Mouse (Mus musculus): ENCODE results near the gene Hoxa4. TPM values are rescaled to one million over a fixed set of nuclear protein-coding genes. Genes with fewer than 3 reads are reported as not detected.

The Hoxa4 gene
- total and polyA plus RNA-seq, 3 experiments, result 0.19 TPM; not detected in 2

DNA sequence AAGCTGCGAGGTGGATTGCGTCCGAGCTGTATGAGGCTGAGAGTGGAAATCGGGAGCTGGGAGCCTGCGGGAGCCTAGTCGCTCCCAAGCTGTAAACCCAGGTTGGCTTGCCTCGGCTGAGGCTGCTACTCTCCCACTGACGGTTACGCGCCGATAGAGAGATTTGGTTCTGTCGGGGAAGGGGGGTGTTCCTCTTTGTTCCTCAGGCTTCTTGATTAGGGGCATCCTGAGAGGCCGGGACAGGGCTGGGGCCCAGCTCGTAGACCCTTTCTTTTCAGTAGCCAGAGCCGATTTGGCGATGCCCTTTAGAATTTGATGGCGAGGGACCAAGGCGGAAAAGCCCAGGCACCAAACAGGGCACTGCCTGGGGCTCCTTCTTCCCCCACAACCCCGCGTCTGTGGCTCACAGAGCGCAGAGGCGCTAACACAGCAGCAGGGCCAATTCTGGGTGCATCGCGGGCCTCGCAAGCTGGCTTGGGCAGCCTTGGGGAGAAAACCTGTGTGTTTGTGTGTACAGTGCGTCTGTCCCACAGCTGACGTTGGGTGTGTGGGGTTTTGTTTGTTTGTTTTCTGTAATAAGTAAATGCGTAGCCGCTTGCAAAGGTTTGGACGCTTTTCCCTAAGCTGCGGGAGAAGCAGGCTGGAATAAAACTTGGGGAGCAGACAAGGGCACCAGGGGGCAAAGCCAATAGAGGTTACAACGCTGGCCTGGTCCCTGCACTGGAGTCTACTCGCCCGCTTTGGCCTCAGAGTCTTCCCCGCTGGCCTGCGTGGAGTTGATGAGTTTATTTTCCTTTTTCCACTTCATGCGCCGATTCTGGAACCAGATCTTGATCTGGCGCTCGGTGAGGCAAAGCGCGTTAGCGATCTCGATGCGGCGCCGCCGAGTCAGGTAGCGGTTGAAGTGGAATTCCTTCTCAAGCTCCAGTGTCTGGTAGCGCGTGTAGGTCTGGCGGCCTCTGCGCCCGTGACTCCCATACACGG lies 14.4 kb upstream of the Hoxa4 start:
- H3K27me3 ChIP-seq (replicated peaks), result no peaks in the 10 kb centered on the region
- no peak overlapping the region for H3K9ac ChIP-seq (ENCODE audit: insufficient read depth, low read depth)
- H3K36me3 ChIP-seq (replicated peaks in 1 of 2; ENCODE audit: control insufficient read depth in 1 of 2, insufficient read depth in 1 of 2, low read length in 1 of 2), result peaks cover 23 to 51% of the 10 kb centered on the region in 2 experiments
- dilution Hi-C loops (cut with MboI; ENCODE audit: extremely low pct_ligation_motif_present, extremely low pct_unique_long_range_greater_than_20kb, low sequenced_read_pairs), result no loop called here
- no peaks in the 10 kb centered on the region for H3K79me2 ChIP-seq (replicated peaks; ENCODE audit: control insufficient read depth, extremely low read depth, insufficient read depth, poor library complexity, severe bottlenecking)
- H3K4me1 ChIP-seq (ENCODE audit: control insufficient read depth in 1 of 2, insufficient read depth in 2 of 2), result peaks cover 0 to 7% of the 10 kb centered on the region in 2 experiments; a peak in 1 of 4 replicates
- in situ Hi-C loops (cut with MboI; ENCODE audit: low pct_ligation_motif_present, low pct_unique_long_range_greater_than_20kb, low sequenced_read_pairs), result loop anchor here (25.0 kb wide), 1 partner anchor 194 kb away; the partner anchor contains the start of gene Skap2
- H3K27ac ChIP-seq (ENCODE audit: insufficient read depth, low read depth), result no peak overlapping the region
- peaks cover 54% of the 10 kb centered on the region for H3K9me3 ChIP-seq (replicated peaks; ENCODE audit: low read length)
- no peak for TF ChIP-seq MEF2A (IDR thresholded peaks at IDR 0.05; ENCODE audit: borderline replicate concordance, low read depth, low read length)
- no peak for TF ChIP-seq NRF1 (IDR thresholded peaks at IDR 0.05; ENCODE audit: low read depth, low read length)
- TF ChIP-seq SMC3 (IDR thresholded peaks at IDR 0.05; ENCODE audit: low read depth, low read length), result no peak
- TF ChIP-seq ZNF384 (IDR thresholded peaks at IDR 0.05; ENCODE audit: low read depth, low read length), result no peak
- no peak for TF ChIP-seq JUND (conservative IDR thresholded peaks at IDR 0.05; ENCODE audit: low read depth, low read length)
- no peak for TF ChIP-seq CHD2 (IDR thresholded peaks at IDR 0.05; ENCODE audit: low read length)
- no peak for DNase-seq (ENCODE audit: extremely low read depth)
- H3K4me2 ChIP-seq (ENCODE audit: insufficient read depth, low read depth, poor library complexity, severe bottlenecking), result no peak overlapping the region
- no peak overlapping the region for H3K4me3 ChIP-seq (replicated peaks in 1 of 3; ENCODE audit: low read depth in 2 of 3, low read length in 2 of 3, poor library complexity in 1 of 3)

DNA sequence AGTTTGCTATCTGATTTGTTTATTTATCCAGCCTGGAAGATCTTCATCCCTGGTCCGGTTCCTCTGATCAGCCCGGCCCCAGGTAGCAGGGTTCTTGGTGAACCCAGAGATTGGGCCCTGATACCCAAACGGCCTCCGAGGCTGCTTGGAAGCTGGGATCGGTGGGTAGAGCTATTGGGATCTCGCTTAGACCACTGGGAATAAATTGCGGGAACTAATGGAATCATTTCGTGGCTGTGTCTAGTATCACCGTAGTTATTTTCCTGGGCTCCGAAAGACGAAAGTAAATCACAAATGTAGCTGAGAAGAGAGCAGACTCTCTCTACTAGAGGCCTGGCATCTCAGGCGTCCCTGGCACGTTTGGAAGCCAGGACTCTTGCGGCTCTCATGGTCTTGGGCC lies 13.7 kb upstream of the Hoxa4 start:
- Histone ChIP-seq H3K9ac (ENCODE audit: insufficient read depth, low read depth) (no peak overlapping the region), H3K79me2 (replicated peaks; ENCODE audit: control insufficient read depth, extremely low read depth, insufficient read depth, poor library complexity, severe bottlenecking) (no peaks in the 10 kb centered on the region), H3K4me2 (ENCODE audit: insufficient read depth, low read depth, poor library complexity, severe bottlenecking) (no peak overlapping the region), H3K27me3 (replicated peaks) (no peaks in the 10 kb centered on the region), H3K36me3 (replicated peaks in 1 of 2; ENCODE audit: control insufficient read depth in 1 of 2, insufficient read depth in 1 of 2, low read length in 1 of 2) (peaks cover 23 to 51% of the 10 kb centered on the region in 2 experiments), H3K4me1 (ENCODE audit: control insufficient read depth in 1 of 2, insufficient read depth in 2 of 2) (peaks cover 0 to 2% of the 10 kb centered on the region in 2 experiments; a peak in 1 of 4 replicates), H3K27ac (ENCODE audit: insufficient read depth, low read depth) (no peak overlapping the region), H3K9me3 (replicated peaks; ENCODE audit: low read length) (peaks cover 54% of the 10 kb centered on the region), H3K4me3 (replicated peaks in 1 of 3; ENCODE audit: low read depth in 2 of 3, low read length in 2 of 3, poor library complexity in 1 of 3) (no peak overlapping the region)
- TF ChIP-seq MAX (IDR thresholded peaks at IDR 0.05; ENCODE audit: low read length), result no peak
- no peak for TF ChIP-seq ETS1 (conservative IDR thresholded peaks at IDR 0.05; ENCODE audit: low read depth, low read length)
- no peak for TF ChIP-seq ZKSCAN1 (IDR thresholded peaks at IDR 0.05; ENCODE audit: borderline replicate concordance, low read depth, low read length)
- no peak for TF ChIP-seq HCFC1 (IDR thresholded peaks at IDR 0.05; ENCODE audit: low read depth, low read length)
- no peak for TF ChIP-seq POLR2AphosphoS2 (IDR thresholded peaks at IDR 0.05; ENCODE audit: low read depth, low read length)
- no peak for TF ChIP-seq SMC3 (IDR thresholded peaks at IDR 0.05; ENCODE audit: low read depth, low read length)
- no peak for TF ChIP-seq NELFE (IDR thresholded peaks at IDR 0.05; ENCODE audit: low read depth, low read length)
- TF ChIP-seq MXI1 (IDR thresholded peaks at IDR 0.05; ENCODE audit: low read depth, low read length), result no peak
- no peak for TF ChIP-seq KAT2A (IDR thresholded peaks at IDR 0.05; ENCODE audit: insufficient replicate concordance, low read length)
- TF ChIP-seq NRF1 (IDR thresholded peaks at IDR 0.05; ENCODE audit: low read depth, low read length), result no peak
- TF ChIP-seq MYC (IDR thresholded peaks at IDR 0.05; ENCODE audit: low read depth, low read length), result no peak
- TF ChIP-seq RCOR1 (conservative IDR thresholded peaks at IDR 0.05; ENCODE audit: low read depth, low read length), result no peak
- dilution Hi-C loops (cut with MboI; ENCODE audit: extremely low pct_ligation_motif_present, extremely low pct_unique_long_range_greater_than_20kb, low sequenced_read_pairs), result no loop called here
- in situ Hi-C loops (cut with MboI; ENCODE audit: low pct_ligation_motif_present, low pct_unique_long_range_greater_than_20kb, low sequenced_read_pairs), result loop anchor here (25.0 kb wide), 1 partner anchor 193 kb away; the partner anchor contains the start of gene Skap2
- no peak for DNase-seq (ENCODE audit: extremely low read depth)

All from CH12.LX (cell line).